Mouse (Mus musculus): Measurements from ENCODE around the gene Rffl. TPM values are rescaled to one million over a fixed set of nuclear protein-coding genes. Genes with fewer than 3 reads are reported as not detected.

Rffl gene
- polyA plus RNA-seq, 1 experiment from 2014 or later = 23.7 TPM

DNA sequence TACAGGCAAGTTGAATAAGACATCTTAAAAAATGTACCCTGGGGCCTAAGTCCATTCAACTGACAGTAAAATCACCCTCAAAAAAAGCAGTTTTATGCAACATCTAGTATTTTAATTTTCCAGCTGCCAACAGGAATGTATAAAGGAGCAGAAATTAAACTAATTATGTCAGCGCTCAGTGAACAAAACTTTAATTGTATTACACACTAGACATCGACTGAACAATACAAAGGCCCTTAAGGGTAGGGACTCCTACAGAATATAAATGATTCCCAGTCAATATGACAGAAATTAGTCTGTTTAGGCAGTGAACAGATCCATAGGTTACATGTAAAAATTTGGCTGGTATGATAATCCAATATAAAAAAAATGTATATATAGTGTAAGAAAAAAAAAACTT is 8.0 kb downstream of the Rffl start:
- 81% methylated on average over 2 of the region's 2 CpGs for WGBS
- no peak overlapping the region for H3K27ac ChIP-seq (ENCODE audit: low read length)

GRCm38 (mm10) chr11:82862638-82863037 is 8.4 kb downstream of the Rffl start:
- WGBS = 87% methylated on average over 9 of the region's 9 CpGs
- Histone ChIP-seq H3K4me3 (ENCODE audit: low read length) (no peak overlapping the region), H3K4me2 (replicated peaks; ENCODE audit: low read depth, low read length) (no peak overlapping the region), H3K27ac (ENCODE audit: low read length) (no peak overlapping the region), H3K27me3 (ENCODE audit: insufficient read depth, low read length) (no peaks in the 10 kb centered on the region), H3K36me3 (ENCODE audit: insufficient read depth, low read length) (no peaks in the 10 kb centered on the region; the same call in 1 of the 2 replicates), H3K4me1 (ENCODE audit: insufficient read depth, low read length) (peaks cover 14% of the 10 kb centered on the region), H3K9me3 (ENCODE audit: low read length) (no peaks in the 10 kb centered on the region), H3K9ac (replicated peaks; ENCODE audit: low read length) (no peak overlapping the region)
- no peak for ATAC-seq (ENCODE audit: low FRiP score, low TSS enrichment)

More for the DNA sequence above, 8.0 kb downstream of the Rffl start:
- H3K4me1 ChIP-seq (ENCODE audit: insufficient read depth, low read length) = peaks cover 14% of the 10 kb centered on the region
- no peaks in the 10 kb centered on the region for H3K9me3 ChIP-seq (ENCODE audit: low read length)
- H3K4me2 ChIP-seq (replicated peaks; ENCODE audit: low read depth, low read length) = no peak overlapping the region
- no peak overlapping the region for H3K9ac ChIP-seq (replicated peaks; ENCODE audit: low read length)
- H3K4me3 ChIP-seq (ENCODE audit: low read length) = no peak overlapping the region
- no peaks in the 10 kb centered on the region for H3K27me3 ChIP-seq (ENCODE audit: insufficient read depth, low read length)
- no peaks in the 10 kb centered on the region; the same call in 1 of the 2 replicates for H3K36me3 ChIP-seq (ENCODE audit: insufficient read depth, low read length)
- no peak for ATAC-seq (ENCODE audit: low FRiP score, low TSS enrichment)

- Histone ChIP-seq H3K4me1 (ENCODE audit: insufficient read depth, low read length) (peaks cover 17% of the 10 kb centered on the region), H3K27ac (ENCODE audit: low read length) (no peak overlapping the region), H3K36me3 (ENCODE audit: insufficient read depth, low read length) (no peaks in the 10 kb centered on the region; the same call in 1 of the 2 replicates), H3K4me3 (ENCODE audit: low read length) (no peak overlapping the region), H3K4me2 (replicated peaks; ENCODE audit: low read depth, low read length) (no peak overlapping the region), H3K9ac (replicated peaks; ENCODE audit: low read length) (no peak overlapping the region), H3K9me3 (ENCODE audit: low read length) (no peaks in the 10 kb centered on the region), H3K27me3 (ENCODE audit: insufficient read depth, low read length) (no peaks in the 10 kb centered on the region)
- ATAC-seq (ENCODE audit: low FRiP score, low TSS enrichment) = no peak
- 68% methylated on average over 8 of the region's 8 CpGs for WGBS
Measured at GRCm38 (mm10) chr11:82861558-82861957, 9.5 kb downstream of the Rffl start.

- Histone ChIP-seq H3K36me3 (ENCODE audit: insufficient read depth, low read length) (no peaks in the 10 kb centered on the region; the same call in 1 of the 2 replicates), H3K9me3 (ENCODE audit: low read length) (no peaks in the 10 kb centered on the region), H3K4me3 (ENCODE audit: low read length) (no peak overlapping the region), H3K4me1 (ENCODE audit: insufficient read depth, low read length) (peaks cover 18% of the 10 kb centered on the region), H3K27ac (ENCODE audit: low read length) (no peak overlapping the region), H3K4me2 (replicated peaks; ENCODE audit: low read depth, low read length) (no peak overlapping the region), H3K9ac (replicated peaks; ENCODE audit: low read length) (no peak overlapping the region), H3K27me3 (ENCODE audit: insufficient read depth, low read length) (no peaks in the 10 kb centered on the region)
- WGBS = 73% methylated on average over 6 of the region's 6 CpGs
- ATAC-seq (ENCODE audit: low FRiP score, low TSS enrichment) = peak; percentile 31; the same call in 1 of the 2 replicates
Measured at GRCm38 (mm10) chr11:82860759-82861158, 10.3 kb downstream of the Rffl start.

- no peaks in the 10 kb centered on the region for H3K27me3 ChIP-seq (ENCODE audit: insufficient read depth, low read length)
- WGBS = 86% methylated on average over 13 of the region's 13 CpGs
- no peak overlapping the region for H3K4me3 ChIP-seq (ENCODE audit: low read length)
- no peak overlapping the region for H3K4me2 ChIP-seq (replicated peaks; ENCODE audit: low read depth, low read length)
- no peak for ATAC-seq (ENCODE audit: low FRiP score, low TSS enrichment)
- no peaks in the 10 kb centered on the region for H3K9me3 ChIP-seq (ENCODE audit: low read length)
- H3K27ac ChIP-seq (ENCODE audit: low read length) = no peak overlapping the region
- no peaks in the 10 kb centered on the region; the same call in 1 of the 2 replicates for H3K36me3 ChIP-seq (ENCODE audit: insufficient read depth, low read length)
- no peak overlapping the region for H3K9ac ChIP-seq (replicated peaks; ENCODE audit: low read length)
- H3K4me1 ChIP-seq (ENCODE audit: insufficient read depth, low read length) = peaks cover 20% of the 10 kb centered on the region
Measured at GRCm38 (mm10) chr11:82857307-82857848, 13.6 kb downstream of the Rffl start.

GRCm38 (mm10) chr11:82856032-82856431 is 15.0 kb downstream of the Rffl start:
- H3K4me1 ChIP-seq (ENCODE audit: insufficient read depth, low read length) = peaks cover 13% of the 10 kb centered on the region
- no peaks in the 10 kb centered on the region for H3K27me3 ChIP-seq (ENCODE audit: insufficient read depth, low read length)
- H3K9me3 ChIP-seq (ENCODE audit: low read length) = no peaks in the 10 kb centered on the region
- H3K27ac ChIP-seq (ENCODE audit: low read length) = peak overlapping the region; percentile 25; the same call in 1 of the 2 replicates
- no peak overlapping the region for H3K4me3 ChIP-seq (ENCODE audit: low read length)
- no peaks in the 10 kb centered on the region; the same call in 1 of the 2 replicates for H3K36me3 ChIP-seq (ENCODE audit: insufficient read depth, low read length)
- no peak for ATAC-seq (ENCODE audit: low FRiP score, low TSS enrichment)
- H3K9ac ChIP-seq (replicated peaks; ENCODE audit: low read length) = no peak overlapping the region
- H3K4me2 ChIP-seq (replicated peaks; ENCODE audit: low read depth, low read length) = no peak overlapping the region
- 67% methylated on average over 10 of the region's 10 CpGs for WGBS

DNA sequence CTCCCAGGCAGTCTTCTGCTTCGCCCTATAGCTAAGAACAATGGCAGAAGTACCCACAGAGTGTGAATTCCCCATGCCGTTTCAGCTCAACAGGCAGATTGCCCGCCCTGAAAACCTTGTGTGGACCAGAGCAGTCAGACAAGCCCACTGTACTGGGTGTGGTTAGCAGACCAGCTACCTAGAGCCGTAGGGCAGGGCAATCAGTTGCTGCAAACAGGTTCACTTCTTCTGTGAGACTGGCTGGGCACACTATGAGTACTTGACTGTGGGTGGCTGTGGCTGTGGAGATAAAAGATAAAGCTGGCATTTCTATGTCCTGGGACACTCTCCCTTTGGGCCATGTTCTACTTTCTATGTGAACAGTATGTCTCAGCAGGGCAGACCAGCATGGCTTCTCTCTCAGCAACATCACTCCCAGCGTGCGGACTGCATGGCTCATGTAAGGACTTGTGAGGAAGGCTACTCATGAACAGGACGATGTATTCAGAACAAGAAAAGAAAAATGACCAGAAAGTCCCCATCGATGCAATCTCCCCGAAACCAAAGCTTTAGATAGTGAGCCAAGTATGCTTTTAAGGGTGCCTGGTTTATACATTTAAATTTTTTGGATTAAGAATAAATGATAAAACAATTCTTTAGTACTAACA is 15.6 kb downstream of the Rffl start:
- WGBS = 82% methylated on average over 9 of the region's 9 CpGs
- H3K9ac ChIP-seq (replicated peaks; ENCODE audit: low read length) = no peak overlapping the region
- H3K27ac ChIP-seq (ENCODE audit: low read length) = 0 out of 2 replicates have a peak overlapping the region, but pooled peaks have one; percentile 4
- no peak overlapping the region for H3K4me3 ChIP-seq (ENCODE audit: low read length)
- H3K4me2 ChIP-seq (replicated peaks; ENCODE audit: low read depth, low read length) = no peak overlapping the region
- H3K27me3 ChIP-seq (ENCODE audit: insufficient read depth, low read length) = no peaks in the 10 kb centered on the region
- ATAC-seq (ENCODE audit: low FRiP score, low TSS enrichment) = 0 out of 2 replicates have a peak, but pooled peaks have one; percentile 35
- peaks cover 19% of the 10 kb centered on the region for H3K4me1 ChIP-seq (ENCODE audit: insufficient read depth, low read length)
- no peaks in the 10 kb centered on the region; the same call in 1 of the 2 replicates for H3K36me3 ChIP-seq (ENCODE audit: insufficient read depth, low read length)
- H3K9me3 ChIP-seq (ENCODE audit: low read length) = no peaks in the 10 kb centered on the region

GRCm38 (mm10) chr11:82854111-82854510 is 16.9 kb downstream of the Rffl start:
- Histone ChIP-seq H3K4me1 (ENCODE audit: insufficient read depth, low read length) (peaks cover 29% of the 10 kb centered on the region), H3K27me3 (ENCODE audit: insufficient read depth, low read length) (no peaks in the 10 kb centered on the region), H3K36me3 (ENCODE audit: insufficient read depth, low read length) (no peaks in the 10 kb centered on the region), H3K9ac (replicated peaks; ENCODE audit: low read length) (no peak overlapping the region), H3K4me2 (replicated peaks; ENCODE audit: low read depth, low read length) (no peak overlapping the region), H3K9me3 (ENCODE audit: low read length) (no peaks in the 10 kb centered on the region), H3K27ac (ENCODE audit: low read length) (no peak overlapping the region), H3K4me3 (ENCODE audit: low read length) (no peak overlapping the region)
- no peak for ATAC-seq (ENCODE audit: low FRiP score, low TSS enrichment)
- WGBS = 81% methylated on average over 6 of the region's 6 CpGs

DNA sequence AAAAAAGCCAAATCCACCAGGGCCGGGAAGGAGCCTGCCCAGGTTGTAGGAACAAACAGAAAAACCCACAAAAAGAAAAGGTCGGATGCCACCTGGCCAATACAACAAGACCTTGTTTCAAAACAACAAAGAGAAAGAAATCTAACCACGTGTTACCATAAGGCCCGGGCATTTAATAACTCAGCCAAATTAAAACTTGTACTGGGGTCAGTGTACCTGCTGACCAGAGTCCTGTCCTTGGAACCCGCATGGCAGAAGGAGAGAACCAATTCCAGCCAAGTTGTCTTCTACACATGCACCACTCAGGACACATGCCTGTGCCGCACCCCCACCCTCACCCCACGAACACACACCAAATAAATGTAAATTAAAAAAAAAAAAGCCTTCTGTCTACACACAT is 18.1 kb downstream of the Rffl start:
- H3K27ac ChIP-seq (ENCODE audit: low read length) = no peak overlapping the region
- no peak overlapping the region for H3K9ac ChIP-seq (replicated peaks; ENCODE audit: low read length)
- H3K36me3 ChIP-seq (ENCODE audit: insufficient read depth, low read length) = no peaks in the 10 kb centered on the region
- ATAC-seq (ENCODE audit: low FRiP score, low TSS enrichment) = no peak
- H3K27me3 ChIP-seq (ENCODE audit: insufficient read depth, low read length) = no peaks in the 10 kb centered on the region
- no peak overlapping the region for H3K4me2 ChIP-seq (replicated peaks; ENCODE audit: low read depth, low read length)
- H3K9me3 ChIP-seq (ENCODE audit: low read length) = no peaks in the 10 kb centered on the region
- 80% methylated on average over 7 of the region's 7 CpGs for WGBS
- H3K4me1 ChIP-seq (ENCODE audit: insufficient read depth, low read length) = peaks cover 30% of the 10 kb centered on the region
- H3K4me3 ChIP-seq (ENCODE audit: low read length) = no peak overlapping the region

DNA sequence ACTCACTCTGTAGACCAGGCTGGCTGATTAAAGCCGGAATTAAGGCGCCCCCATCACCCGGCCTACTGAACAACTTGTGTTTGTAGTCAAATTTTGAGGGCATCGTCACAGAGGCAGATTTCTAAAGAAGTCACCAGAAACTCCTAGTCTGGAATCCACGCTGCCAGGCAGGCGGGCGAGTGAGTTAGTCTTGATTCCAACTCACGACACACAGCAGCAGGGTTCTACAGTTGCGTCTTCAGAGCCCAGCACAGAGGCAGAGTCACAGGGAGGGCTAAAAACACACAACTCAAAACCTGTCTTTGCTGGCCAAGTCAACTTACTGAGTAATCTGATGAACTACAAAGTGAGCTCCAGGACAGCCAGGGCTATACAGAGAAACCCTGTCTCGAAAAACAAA is 18.5 kb downstream of the Rffl start:
- H3K4me1 ChIP-seq (ENCODE audit: insufficient read depth, low read length) = peaks cover 32% of the 10 kb centered on the region
- ATAC-seq (ENCODE audit: low FRiP score, low TSS enrichment) = no peak
- no peaks in the 10 kb centered on the region for H3K36me3 ChIP-seq (ENCODE audit: insufficient read depth, low read length)
- H3K4me3 ChIP-seq (ENCODE audit: low read length) = no peak overlapping the region
- H3K27me3 ChIP-seq (ENCODE audit: insufficient read depth, low read length) = no peaks in the 10 kb centered on the region
- H3K27ac ChIP-seq (ENCODE audit: low read length) = no peak overlapping the region
- H3K9ac ChIP-seq (replicated peaks; ENCODE audit: low read length) = no peak overlapping the region
- no peaks in the 10 kb centered on the region for H3K9me3 ChIP-seq (ENCODE audit: low read length)
- no peak overlapping the region for H3K4me2 ChIP-seq (replicated peaks; ENCODE audit: low read depth, low read length)
- 83% methylated on average over 10 of the region's 10 CpGs for WGBS

All from kidney, embryonic 16.5 days (tissue).